Mouse (Mus musculus): ENCODE measurements at regions not wholly inside any gene's neighbourhood (a gene's known extent, or its start where the extent isn't known, plus 50 kb on each side); places are given as distances from the start of the nearest gene placed in this dataset.
A peak's percentile ranks its signal among the peaks of the same experiment; 100 is the strongest.

DNA sequence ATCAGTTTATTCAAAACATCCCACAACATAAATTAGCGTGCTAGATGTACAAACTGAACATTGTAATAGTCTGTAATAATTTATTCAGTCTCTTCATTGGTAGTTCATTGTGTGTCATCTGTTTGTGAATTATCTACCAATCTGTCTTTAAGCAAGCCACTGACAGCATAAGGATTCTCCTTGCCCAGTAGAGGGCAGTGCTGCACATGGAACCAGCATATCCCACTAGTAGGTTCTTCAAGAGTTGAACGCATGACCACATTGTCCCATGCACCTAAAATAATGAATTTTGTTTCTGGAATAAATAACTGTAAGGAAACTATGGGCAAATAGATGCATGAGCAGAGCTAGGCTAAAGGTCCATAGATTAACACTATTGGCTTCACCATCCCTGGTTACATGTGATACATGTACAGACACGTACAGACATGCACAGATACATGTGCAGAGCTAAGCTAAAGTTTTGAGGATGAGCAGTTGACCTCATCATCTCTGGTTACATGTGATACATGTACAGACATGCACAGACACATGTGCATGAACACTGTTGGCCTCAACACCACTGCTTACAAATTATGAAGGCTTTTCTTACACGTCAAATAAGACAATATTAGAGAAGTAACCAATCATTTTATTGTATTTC, 143.0 kb upstream of the Ctnnd2 start:
- peak; percentile 5 for DNase-seq (ENCODE audit: low spot score)

DNA sequence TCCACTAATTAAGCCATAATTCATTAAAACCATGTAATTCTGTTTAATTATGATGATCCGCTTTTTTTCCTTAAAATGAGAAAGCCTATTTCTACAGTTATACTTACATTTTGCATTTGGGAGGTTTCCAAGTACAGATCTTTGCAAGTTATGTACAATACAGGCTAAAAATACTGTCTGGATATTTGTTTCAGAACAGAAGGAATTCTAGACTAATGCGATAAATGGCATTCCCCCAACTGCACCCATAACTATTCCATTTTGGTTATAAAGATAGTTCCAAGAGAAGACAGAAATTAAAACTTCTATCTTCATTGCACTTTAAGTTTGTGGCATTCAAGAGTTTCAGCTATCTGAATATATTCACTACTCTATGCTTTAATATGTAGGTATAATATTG, 137.0 kb upstream of the Ctnnd2 start:
- DNase-seq (ENCODE audit: low spot score), result no peak

DNA sequence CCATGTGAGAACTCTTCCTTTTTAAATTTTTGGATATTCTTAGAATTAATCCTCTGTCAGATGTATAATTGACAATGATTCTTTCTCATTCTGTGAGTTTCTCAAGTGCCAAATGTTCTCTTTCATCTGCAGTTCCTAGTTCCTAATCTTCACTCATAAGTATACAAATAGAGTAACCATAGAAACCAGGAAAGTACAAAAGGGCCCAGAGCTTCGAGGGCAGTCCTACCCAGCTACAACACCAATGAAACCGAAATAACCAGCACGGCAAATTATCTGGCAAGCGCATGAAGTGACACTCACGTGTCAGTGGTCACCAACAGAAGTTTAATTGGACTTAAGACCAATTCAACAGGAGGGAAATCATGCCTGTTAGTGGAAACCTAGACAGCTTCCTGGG, 121.5 kb upstream of the Ctnnd2 start:
- no peak for DNase-seq (ENCODE audit: low spot score)

DNA sequence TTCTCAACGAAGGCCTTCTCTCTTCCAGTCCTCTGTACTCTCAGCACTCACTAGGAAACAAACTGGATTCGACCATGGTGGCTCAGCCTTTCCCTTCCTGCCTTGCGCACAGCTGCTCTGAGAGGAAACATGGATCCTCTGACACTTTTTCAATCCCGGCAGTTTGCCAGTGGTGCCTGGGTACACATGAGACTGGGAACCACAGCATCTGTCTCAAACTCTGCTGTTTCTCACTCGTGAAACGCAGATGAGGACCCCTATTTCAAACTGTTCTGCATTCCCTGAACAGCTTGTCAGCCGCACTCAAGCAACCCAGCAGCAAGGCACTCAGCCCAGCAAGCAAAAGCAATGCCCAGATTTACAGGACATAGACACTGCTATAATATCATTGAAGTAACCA, 112.6 kb upstream of the Ctnnd2 start:
- DNase-seq (ENCODE audit: low spot score), result no peak

DNA sequence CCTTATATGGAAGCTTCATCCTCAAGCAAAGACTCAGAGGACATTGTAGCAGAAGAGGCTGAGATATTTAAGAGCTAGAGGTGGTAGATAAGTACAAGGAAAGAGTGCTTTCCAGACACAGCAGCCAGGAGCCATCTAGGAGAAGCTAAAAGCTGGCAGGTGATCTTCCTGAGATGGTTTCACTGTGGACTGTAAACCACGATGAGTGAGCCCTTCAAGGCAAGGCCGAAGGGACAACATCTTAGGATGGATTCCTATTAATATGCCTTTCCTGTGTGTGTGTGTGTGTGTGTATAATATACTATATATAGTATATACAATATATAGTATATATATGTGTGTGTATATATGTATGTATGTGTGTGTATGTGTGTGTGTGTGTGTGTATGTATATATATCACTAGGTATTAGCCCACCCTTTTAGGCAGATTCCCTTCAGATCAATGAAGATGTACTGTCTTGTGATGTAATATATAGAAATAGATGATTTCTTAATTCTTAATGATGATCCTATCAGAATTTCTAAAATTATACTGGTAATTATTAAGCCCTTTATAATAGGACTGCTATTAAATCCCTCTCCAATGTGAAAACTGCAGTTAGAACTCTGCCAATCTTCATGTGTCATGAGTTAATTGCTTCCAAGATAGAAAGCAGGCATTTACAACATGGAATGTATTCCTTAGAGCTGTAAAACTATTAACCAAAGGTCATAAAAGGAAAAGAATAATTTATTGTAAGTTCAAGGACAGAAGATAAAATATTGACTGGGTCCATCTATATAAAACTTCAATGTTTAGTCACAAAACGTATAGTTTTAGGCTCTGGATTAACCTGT, 111.7 kb upstream of the Ctnnd2 start:
- DNase-seq (ENCODE audit: low spot score), result no peak

DNA sequence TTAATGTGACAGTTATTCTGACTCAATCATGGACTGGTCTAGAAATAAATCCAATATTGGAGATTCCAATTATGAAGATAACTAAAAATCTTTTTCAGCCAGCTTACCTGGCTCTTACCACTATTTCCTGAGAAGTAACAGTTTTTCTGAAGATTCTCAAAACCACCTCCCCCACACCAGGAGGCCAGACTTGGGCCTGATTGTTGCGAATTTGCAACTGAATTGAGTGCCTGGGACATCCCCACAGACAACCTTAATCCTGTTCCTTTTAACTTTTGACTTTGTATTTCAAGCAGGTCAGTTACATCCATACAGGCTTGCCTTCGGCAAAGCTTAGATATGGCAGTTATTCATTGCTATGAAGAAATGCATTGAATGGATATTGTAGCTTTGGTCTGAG, 100.7 kb upstream of the Ctnnd2 start:
- no peak for DNase-seq (ENCODE audit: low spot score)

DNA sequence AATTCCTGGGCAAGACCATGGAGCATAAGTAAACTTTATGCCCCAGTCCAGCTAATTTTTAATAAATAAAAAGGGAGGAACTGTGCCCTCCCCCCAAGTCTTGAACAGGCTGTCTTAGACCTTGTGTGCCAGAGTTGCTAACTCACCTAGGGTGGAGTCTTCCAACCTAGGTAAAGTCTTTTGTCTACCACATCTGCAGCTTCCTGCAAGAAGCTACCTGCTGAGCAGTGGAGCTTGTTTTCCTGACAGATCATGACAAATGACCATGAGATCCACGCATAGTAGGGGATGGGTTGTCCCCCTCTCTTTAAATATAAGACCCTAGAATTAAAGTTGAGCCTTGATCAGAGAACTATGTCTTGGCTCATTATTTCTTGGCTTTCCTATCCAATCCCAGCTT, 100.1 kb upstream of the Ctnnd2 start:
- DNase-seq (ENCODE audit: low spot score), result no peak

DNA sequence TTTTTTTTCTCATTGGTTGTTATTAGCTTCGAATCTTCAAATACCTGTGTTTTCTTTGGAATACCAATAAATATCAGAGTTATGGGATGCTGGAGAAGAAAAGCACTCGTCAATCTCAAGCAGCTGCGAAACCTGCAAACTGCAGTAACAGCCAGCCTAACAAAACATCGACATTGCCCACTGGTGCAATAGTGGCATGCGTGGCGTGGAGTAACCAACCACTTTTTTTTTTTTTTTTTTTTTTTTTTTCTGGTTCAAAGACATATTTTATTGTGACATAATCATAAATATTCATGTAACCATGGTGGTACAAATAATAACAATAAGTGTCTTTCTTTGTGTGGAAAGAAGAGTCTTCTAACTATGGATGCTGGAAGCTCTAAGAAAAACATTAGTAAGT, 85.3 kb upstream of the Ctnnd2 start:
- no peak for DNase-seq (ENCODE audit: low spot score)

DNA sequence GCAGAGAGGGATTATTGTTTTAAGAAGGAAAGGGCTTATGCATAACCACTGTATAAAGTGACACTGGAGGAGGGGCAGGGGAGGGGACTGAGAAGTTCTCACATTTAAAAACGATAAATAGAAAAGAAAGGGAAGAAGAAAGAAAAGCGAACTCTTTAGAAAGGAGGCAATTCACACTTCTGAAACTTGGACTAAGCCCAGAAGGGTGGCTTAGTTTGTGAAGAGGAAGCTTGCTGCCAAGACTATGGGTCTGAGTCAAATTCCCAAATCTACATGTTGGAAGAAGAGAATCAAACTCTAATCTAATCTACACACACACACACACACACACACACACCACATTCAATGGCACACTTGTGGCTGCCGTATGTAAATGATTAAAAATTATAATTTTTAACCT, 50.3 kb upstream of the Ctnnd2 start:
- DNase-seq (ENCODE audit: low spot score), result no peak

Measured in yolk sac, embryonic 10.5 days (tissue).